In genomic region chr9:78775462-78775861, GRCm38 (mm10) we compare ENCODE assay signal across 8 mouse cellular contexts.
DNase-seq lines count a peak whose midpoint lies in the region; ATAC-seq and TF ChIP-seq lines count a peak whose summit lies in the region.

No protein-coding gene starts in this region.

- no peaks in the 10 kb centered on the region for H3K27me3 ChIP-seq in kidney, embryonic 14.5 days (ENCODE audit: control insufficient read depth, insufficient read depth, low read length)
- H3K27me3 ChIP-seq in limb, embryonic 14.5 days (ENCODE audit: control insufficient read depth, insufficient read depth, low read length), result no peaks in the 10 kb centered on the region

- no peak overlapping the region for H3K9ac ChIP-seq in kidney, embryonic 14.5 days (ENCODE audit: low read depth, low read length)
- H3K9ac ChIP-seq in limb, embryonic 14.5 days (ENCODE audit: low read depth, low read length, severe bottlenecking), result no peak overlapping the region

- peak; percentile 22 for DNase-seq in ovary, postnatal 14 days (ENCODE audit: low spot score)
- DNase-seq in ovary, postnatal 10 days (ENCODE audit: low spot score), result no peak
- peak; percentile 16 for DNase-seq in adrenal gland, postnatal 25 days
- DNase-seq in fibroblast of lung, adult 2 months (ENCODE audit: low read depth), result peak; percentile 19
- peak; percentile 68 for DNase-seq in limb, embryonic 14.5 days (ENCODE audit: low spot score)
- DNase-seq in right cerebral cortex, postnatal 10 days (ENCODE audit: low spot score in 2 of 2), result peak; percentile 51 to 74

- no peak for TF ChIP-seq POLR2A in limb, embryonic 14.5 days (IDR thresholded peaks at IDR 0.05; ENCODE audit: borderline replicate concordance, extremely low read depth, insufficient read depth, insufficient read length)

- no peak overlapping the region for H3K4me3 ChIP-seq in kidney, embryonic 14.5 days (ENCODE audit: low read length)
- no peak overlapping the region for H3K4me3 ChIP-seq in limb, embryonic 14.5 days (replicated peaks; ENCODE audit: low read length)

- H3K27ac ChIP-seq in kidney, embryonic 14.5 days (ENCODE audit: low read depth, low read length), result no peak overlapping the region
- no peak overlapping the region for H3K27ac ChIP-seq in limb, embryonic 14.5 days (replicated peaks; ENCODE audit: low read depth, low read length)

- no peak overlapping the region for H3K4me2 ChIP-seq in kidney, embryonic 14.5 days (replicated peaks; ENCODE audit: low read depth, low read length)
- no peak overlapping the region for H3K4me2 ChIP-seq in limb, embryonic 14.5 days (replicated peaks; ENCODE audit: low read depth, low read length, severe bottlenecking)

- ATAC-seq in kidney, embryonic 14.5 days (ENCODE audit: low FRiP score, low TSS enrichment), result peak; percentile 43; the same call in 1 of the 2 replicates
- ATAC-seq in limb, embryonic 14.5 days (ENCODE audit: low FRiP score, low read depth), result peak; percentile 61
- ATAC-seq in erythroid progenitor cell, adult 5-6 weeks (replicated peaks; ENCODE audit: low FRiP score, poor library complexity, severe bottlenecking), result no peak

- WGBS in kidney, embryonic 14.5 days, result 22% methylated on average over 5 of the region's 5 CpGs
- WGBS in limb, embryonic 14.5 days, result 8% methylated on average over 5 of the region's 5 CpGs

- H3K4me1 ChIP-seq in kidney, embryonic 14.5 days (ENCODE audit: control insufficient read depth, insufficient read depth, low read length), result no peaks in the 10 kb centered on the region
- H3K4me1 ChIP-seq in limb, embryonic 14.5 days (ENCODE audit: control insufficient read depth, insufficient read depth, low read length), result peaks cover 4% of the 10 kb centered on the region; the same call in 1 of the 2 replicates

- no peaks in the 10 kb centered on the region for H3K36me3 ChIP-seq in kidney, embryonic 14.5 days (ENCODE audit: control insufficient read depth, insufficient read depth, low read length)
- no peaks in the 10 kb centered on the region for H3K36me3 ChIP-seq in limb, embryonic 14.5 days (ENCODE audit: control insufficient read depth, insufficient read depth, low read length)

- H3K9me3 ChIP-seq in kidney, embryonic 14.5 days (ENCODE audit: control insufficient read depth, low read length), result no peaks in the 10 kb centered on the region
- H3K9me3 ChIP-seq in limb, embryonic 14.5 days (ENCODE audit: control insufficient read depth, low read length), result no peaks in the 10 kb centered on the region
